Mouse (Mus musculus): Measurements from ENCODE around the gene Gpr15. TPM values are rescaled to one million over a fixed set of nuclear protein-coding genes. Genes with fewer than 3 reads are reported as not detected.

Gpr15 gene
- total RNA-seq, 2 experiments from 2014 or later, result not detected

GRCm38 (mm10) chr16:58670643-58671042 is 48.2 kb downstream of the Gpr15 start:
- DNase-seq, result no peak

- peak; percentile 87 to 89 for DNase-seq
These were observed 48.8 kb downstream of the Gpr15 start, which contains the start of gene Cpox for GRCm38 (mm10) chr16:58669917-58670630. Gene Cpox (plus strand): TSS chr16:58670292.

GRCm38 (mm10) chr16:58669264-58669663 is 49.6 kb downstream of the Gpr15 start:
- no peak for DNase-seq

- DNase-seq, result no peak
These were observed 50.3 kb downstream of the Gpr15 start for GRCm38 (mm10) chr16:58668586-58668985.

Small RNAs within 50 kb of the gene (microRNA-seq; reads per million reads assigned to microRNA genes)
- gene Gm27564, result 0 reads per million in 2 experiments

Other genes with a start within 250 kb of the Gpr15 start
- 10 to 100 TPM; 14.3 to 18.2 TPM for gene St3gal6, start 194.8 kb downstream of the Gpr15 start, total RNA-seq (2021)
- not detected for gene Gm813, start 102.1 kb downstream of the Gpr15 start, total RNA-seq (2021)
- gene E330017A01Rik, start 80.3 kb downstream of the Gpr15 start, total RNA-seq (2021), result not detected
- 10 to 100 TPM; 52.3 to 53.8 TPM for gene Cpox, start 48.8 kb downstream of the Gpr15 start, total RNA-seq (2021)
- 10 to 100 TPM; 80.2 to 87.5 TPM for gene Cldnd1, start 8.8 kb upstream of the Gpr15 start, total RNA-seq (2021)
- not detected for gene Olfr172, start 44.1 kb upstream of the Gpr15 start, total RNA-seq (2021)
- gene Olfr173, start 81.2 kb upstream of the Gpr15 start, total RNA-seq (2021), result not detected
- gene Olfr175-ps1, start 107.7 kb upstream of the Gpr15 start, total RNA-seq (2021), result not detected
- gene Olfr177, start 155.7 kb upstream of the Gpr15 start, total RNA-seq (2021), result not detected
- not detected for gene Olfr178, start 173.0 kb upstream of the Gpr15 start, total RNA-seq (2021)
- not detected for gene Olfr181, start 209.7 kb upstream of the Gpr15 start, total RNA-seq (2021)
- gene Olfr180, start 210.3 kb upstream of the Gpr15 start, total RNA-seq (2021), result not detected

Measured in layer of hippocampus, postnatal 36 days (tissue).